Mouse (Mus musculus) Muller cell, postnatal 12 days (primary cell): ENCODE results near the gene Trim65.

Experiments used
- DNase-seq: peaks from one replicate; pipeline ENCODE4 v3.0.0-alpha.2; 2015; ENCODE audit errors: inconsistent ontology term

Gene Trim65

GRCm38 (mm10) chr11:116130488-116131205, at the start of gene Trim65:
Gene Trim65, minus strand, starts transcription at chr11:116131128.
- DNase-seq, result peak; percentile 88

GRCm38 (mm10) chr11:116178411-116179121, 47.6 kb upstream of the Trim65 start:
- DNase-seq, result no peak

- DNase-seq, result no peak
Measured at GRCm38 (mm10) chr11:116176010-116176409, 45.1 kb upstream of the Trim65 start.

- no peak for DNase-seq
Measured at GRCm38 (mm10) chr11:116174775-116175448, 44.0 kb upstream of the Trim65 start.

GRCm38 (mm10) chr11:116171959-116172358, 41.0 kb upstream of the Trim65 start:
- DNase-seq, result no peak

DNA sequence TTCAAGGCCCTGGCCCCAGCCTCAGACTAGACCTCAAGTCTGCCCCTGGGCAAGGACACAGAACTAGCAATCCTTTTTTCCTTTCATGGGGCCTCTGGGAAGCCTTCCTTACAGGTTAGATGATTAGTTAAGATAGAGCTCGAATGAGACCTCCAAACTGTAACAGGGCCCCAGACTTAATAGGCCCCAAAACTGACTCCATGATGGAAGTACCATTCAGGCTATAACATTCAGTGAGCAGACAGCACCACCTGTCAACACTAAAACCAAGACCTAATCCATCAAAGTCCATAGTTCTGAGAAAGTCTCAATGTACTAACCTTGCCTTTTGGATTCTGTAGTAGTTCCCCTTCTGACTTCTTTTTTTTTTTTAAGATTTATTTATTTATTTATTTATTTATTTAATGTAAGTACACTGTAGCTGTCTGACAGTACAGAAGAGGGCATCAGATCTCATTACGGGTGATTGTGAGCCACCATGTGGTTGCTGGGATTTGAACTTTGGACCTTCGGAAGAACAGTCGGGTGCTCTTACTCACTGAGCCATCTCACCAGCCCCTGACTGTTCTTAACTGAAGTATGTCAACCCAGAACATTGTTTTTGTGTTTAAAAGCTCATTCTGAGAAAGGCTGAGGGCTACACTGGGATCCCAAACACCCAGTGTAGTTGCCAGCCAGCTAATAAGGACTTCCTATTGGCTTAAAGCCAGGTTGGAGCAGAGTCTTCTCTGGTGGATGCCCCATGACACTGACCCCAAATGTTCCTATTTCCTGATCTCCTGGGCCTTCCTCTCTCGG, 39.3 kb upstream of the Trim65 start:
- no peak for DNase-seq

- no peak for DNase-seq
Measured at GRCm38 (mm10) chr11:116169214-116169613, 38.3 kb upstream of the Trim65 start.

DNA sequence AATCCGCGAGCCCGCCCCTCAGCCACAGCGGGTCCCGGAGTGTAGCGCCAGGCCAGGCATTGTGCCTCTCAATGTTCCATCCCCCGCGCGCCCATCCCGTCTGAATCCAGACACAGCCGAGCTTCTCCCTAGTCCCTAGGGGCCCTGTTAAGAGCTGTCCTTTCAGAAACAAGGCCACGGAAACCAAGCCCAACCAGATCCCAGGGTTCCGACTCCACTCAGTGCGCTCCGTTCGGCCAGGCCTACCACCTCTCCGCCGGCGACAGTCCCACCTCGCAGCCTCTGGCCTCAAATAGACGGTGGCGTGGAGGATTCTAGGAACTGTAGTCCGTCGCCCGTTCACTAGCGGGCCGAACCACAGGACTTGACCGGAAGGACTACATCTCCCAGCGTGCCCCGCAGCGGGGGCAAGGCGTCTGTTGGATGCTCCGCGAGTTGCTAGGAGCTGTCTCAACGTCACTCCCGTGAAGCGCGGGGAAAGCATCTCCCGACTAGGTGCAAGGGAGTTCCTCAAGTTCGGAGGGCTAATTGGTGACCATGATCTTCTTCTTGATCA, 37.0 kb upstream of the Trim65 start, which contains the start of gene Fbf1:
TSS of gene Fbf1 (minus strand) at position 283 of the 556 bp plus-strand sequence.
- DNase-seq, result peak; percentile 98

DNA sequence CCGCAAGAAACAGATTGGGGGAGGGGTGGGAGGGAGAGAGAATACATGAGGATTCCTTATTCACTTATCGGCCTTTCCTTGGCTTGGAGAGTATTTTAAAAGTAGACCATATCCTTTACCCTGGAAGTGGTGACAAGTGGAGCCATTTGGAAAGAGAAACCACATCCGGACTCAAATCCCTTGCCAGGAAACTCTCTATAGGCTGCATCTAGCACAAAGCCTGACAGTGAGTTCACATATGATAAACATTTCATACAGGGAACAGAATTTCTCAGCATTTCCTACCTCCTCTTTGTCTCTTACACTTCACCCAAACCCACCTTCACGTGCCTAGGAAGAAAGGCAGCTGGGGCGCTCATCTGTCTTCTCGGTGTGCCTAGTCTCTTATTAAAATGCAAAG, 36.3 kb upstream of the Trim65 start:
- peak; percentile 50 for DNase-seq

GRCm38 (mm10) chr11:116163002-116163401, 32.1 kb upstream of the Trim65 start:
- peak; percentile 77 for DNase-seq

GRCm38 (mm10) chr11:116162146-116162545, 31.2 kb upstream of the Trim65 start:
- DNase-seq, result peak; percentile 68

- no peak for DNase-seq
Measured at GRCm38 (mm10) chr11:116161312-116161711, 30.4 kb upstream of the Trim65 start.

- DNase-seq, result no peak
Measured at GRCm38 (mm10) chr11:116150960-116151359, 20.0 kb upstream of the Trim65 start.

- no peak for DNase-seq
Measured at GRCm38 (mm10) chr11:116149341-116149740, 18.4 kb upstream of the Trim65 start.

DNA sequence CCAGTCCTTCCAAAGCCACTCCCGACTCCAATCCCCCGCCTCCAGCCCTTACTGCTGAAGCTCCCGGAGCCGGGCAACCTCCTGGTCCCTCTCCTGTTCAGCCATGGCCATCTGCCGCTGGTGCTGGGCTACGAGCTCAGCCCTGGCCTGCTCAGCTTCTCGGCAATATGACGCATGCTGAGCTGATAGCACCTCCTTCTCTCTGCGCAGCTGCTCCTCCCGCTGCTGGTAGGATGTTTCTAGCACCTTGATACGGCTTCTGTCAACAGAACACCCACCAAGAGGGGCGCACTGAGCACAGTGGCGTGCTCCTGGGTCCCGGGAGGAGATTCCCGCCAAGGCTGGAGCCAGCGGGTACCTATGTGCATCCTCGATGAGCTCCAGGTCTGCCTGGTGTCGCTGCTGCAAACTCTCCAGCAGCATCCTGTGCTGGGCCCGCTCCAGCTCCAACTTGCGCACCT, 17.9 kb upstream of the Trim65 start:
- DNase-seq, result no peak

- DNase-seq, result peak; percentile 86
Measured at GRCm38 (mm10) chr11:116146294-116146985, 15.5 kb upstream of the Trim65 start.

DNA sequence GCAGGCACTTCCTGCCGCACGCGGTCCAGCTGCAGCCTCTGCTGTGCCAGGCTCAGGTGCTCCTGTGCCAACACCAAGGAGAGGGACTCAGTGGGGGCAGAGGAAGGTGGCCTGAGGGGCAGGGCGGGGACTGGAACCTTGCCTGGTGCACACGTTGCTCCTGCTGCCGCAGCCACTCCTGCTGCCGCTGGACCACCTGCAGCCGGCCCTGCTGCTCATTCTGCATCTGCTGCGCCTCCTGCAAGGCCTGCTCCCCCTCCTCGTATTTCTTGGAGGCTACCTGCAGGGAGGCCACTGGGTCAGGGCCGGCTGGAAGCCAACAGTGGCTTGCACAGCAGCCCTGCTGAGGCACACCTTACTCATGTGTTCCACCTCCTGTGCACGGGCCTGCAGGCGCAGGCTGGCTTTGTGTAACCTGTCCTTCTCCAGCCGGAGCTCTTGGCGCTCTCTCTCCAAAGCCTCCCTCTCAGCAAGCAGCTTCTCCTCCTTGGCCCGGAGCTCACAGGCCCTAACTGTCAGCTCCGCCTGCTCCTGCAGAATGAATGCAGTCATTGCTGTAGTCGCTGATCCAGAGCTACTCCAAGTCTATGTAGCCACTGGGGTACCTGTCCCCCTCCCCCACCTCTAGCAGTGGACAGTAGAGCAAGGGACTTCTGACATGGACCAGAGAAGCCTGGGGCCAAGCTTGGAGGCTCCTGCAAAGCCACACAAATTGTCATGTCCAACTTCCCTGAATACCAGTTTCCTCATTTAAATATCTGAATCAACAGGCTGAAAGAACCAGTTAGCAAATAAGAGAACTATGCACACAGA, 14.8 kb upstream of the Trim65 start:
- DNase-seq, result no peak

DNA sequence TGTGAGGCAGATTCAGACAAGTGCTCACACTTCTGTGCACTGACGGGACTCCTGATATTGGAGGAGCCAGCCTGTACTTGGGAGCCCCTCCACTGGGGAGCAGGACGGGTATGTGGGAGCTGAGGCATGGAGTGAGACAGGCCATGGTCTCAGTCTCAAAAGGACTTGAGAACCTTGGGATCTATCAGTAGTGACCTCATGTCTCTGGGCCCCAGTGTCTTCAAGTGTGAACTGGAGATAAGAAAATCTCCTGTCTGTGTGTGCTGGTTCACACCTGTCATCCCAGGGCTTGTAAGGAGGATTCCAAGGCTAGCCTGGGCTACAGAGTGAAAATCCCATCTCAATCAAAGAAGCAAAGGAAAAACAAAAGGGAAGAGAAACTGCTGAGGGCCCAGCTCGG, 12.5 kb upstream of the Trim65 start:
- DNase-seq, result no peak

DNA sequence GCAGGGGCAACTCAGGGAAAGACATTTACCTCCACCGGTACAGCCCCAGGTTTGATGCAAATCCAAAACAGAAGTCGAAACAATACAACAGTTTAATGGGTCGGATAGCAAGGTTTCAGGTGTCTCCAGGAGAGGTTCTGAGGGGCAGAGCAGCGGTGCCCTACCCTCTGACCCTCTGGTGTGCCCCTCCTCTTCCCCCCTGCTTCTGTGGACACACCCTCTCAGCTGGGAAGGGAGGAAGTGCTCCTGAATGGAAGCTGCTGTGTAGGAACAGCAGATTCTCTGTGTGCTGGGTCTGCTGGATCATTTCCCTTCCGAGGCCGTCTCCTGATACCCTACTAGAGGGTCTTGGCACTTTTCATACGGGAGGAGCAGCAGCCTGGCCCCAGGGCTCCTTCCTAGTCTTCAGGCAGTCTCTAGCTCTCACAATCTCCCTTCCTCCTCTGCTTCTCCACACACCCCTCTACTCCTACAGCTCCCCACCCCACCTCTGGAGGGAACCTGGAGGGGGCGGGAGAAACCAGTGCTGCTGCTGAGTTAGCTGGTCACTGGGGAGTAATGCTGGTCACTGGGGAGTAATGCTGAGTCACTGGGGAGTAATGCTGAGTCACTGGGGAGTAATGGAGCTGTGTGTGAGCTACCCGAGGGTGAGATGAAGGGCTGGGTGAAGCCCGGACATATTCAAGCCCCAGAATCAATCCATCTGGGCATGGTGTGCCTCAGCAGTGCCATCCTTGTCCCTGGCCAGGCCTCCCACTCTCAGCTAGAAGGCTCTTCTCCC, 11.5 kb upstream of the Trim65 start:
- peak; percentile 72 for DNase-seq
